Mouse (Mus musculus): ENCODE measurements around the gene Dcp1a.
"Not testable (repeated sequence)": the region's sequence is repeated elsewhere in the genome, so short reads cannot be mapped to it uniquely, and the experiment has no call there.

The Dcp1a gene

DNA sequence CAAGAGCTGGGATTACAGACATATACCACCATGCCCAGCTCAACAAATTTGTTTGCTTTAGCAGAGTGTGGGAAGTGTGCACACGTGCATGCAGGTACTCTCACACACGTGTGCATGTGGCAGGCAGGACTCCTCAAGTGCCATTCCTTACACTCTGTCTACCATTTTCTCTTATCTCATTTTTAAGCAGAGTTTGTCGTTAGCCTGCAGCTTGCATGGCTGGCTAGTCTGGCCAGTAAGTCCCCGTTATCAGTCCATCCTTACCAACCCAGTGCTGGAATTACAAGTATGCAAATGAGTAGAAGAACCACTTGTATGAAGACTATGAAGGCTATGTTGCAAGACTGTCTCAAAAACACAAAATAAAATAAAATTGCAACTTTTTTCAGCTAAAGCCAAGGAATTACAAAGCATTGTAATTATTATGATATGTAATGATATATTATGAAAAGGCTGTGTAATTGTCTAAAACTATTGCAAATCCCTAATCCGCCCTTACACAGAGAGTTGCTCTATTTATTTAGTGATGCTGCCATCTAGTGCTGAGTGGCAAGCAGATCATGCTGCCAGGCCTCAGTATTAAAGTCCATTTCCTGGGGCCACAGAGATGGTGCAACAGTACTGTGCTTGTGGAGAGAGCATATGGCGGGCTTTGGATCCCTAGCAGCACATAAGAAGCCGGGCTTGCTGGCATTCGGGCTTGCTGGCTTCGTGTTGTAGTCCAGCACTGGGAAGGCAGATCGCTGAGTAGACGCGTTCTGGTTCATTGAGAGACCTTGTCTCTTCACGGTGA is 36.8 kb downstream of the Dcp1a start:
- peak in 1 of 2 experiments; percentile 29 for DNase-seq (ENCODE audit: low spot score in 2 of 2)

DNA sequence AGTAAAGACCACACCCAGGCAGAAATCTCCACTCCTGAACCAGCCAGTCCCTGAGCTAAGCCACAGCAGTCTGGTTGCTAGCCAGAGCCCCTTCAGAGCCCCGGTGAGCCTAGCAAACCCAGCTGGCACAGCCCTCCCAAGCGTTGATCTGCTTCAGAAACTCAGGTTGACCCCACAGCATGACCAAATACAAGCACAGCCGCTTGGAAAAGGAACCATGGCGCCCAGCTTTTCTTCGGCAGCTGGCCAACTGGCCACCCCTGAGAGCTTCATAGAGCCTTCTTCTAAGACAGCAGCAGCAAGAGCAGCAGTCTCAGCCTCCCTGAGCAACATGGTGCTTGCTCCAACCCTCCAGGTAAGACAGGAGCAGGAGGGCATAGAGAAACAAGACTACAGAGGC is 40.0 kb downstream of the Dcp1a start:
- DNase-seq (ENCODE audit: low spot score in 2 of 2) = no peak

DNA sequence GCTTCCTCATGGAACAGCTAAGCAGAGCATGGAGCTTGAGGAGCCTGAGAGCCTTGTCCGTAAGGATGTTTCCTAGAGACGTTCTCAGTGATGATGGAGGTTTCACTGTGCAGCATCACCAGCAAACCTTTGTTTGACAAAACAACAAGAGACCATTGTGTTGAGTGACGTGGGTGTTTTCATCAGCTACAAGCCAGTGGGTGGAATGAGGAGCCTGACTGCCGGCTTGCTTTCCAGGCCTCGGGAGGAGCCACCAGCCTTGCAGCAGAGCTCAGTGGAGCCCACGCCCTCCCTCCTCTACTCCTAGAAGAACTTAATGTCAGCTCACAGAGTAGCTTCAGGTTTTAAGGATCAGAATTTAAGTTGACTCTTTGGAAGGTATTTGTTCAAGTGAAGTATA is 44.0 kb downstream of the Dcp1a start:
- peak; percentile 36 to 38 for DNase-seq (ENCODE audit: low spot score in 2 of 2)

DNA sequence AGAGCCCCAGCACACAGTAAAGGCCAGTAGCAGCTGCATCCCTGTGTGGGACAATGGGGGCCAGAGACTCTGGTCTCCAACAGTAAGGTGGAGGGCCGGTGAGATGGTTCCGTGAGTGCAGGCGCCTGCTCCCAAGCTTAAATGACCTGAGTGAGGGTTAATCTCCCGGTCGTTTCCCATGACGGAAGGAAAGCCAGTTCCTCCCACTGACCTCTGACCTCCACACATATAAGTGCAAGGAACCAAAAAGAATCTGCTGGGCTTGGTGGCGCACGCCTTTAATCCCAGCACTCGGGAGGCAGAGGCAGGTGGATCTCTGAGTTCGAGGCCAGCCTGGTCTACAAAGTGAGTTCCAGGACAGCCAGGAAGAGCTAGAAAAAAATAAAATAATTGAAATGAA is 49.1 kb downstream of the Dcp1a start:
- DNase-seq (ENCODE audit: low spot score in 2 of 2) = no peak

DNA sequence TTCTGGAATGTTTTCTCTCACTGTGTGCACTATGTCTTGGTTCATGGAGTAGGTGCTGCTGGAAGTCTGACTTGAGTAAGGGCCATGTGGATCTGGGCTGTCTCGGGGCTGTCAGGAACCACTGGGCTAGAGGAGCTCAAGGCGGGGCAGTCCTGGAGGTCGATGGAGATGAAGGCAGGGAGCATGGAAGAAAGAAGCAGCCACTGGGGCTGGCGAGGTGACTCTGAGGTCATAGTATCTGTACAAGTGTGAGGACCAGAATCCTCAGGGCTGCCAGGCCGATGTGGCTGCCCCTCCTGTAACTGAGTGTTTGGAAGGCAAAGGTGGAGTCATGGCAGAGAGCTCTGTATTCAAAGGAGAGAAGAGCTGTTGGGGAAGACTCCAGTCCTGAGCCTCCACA is 49.6 kb downstream of the Dcp1a start:
- DNase-seq (ENCODE audit: low spot score in 2 of 2) = no peak

DNA sequence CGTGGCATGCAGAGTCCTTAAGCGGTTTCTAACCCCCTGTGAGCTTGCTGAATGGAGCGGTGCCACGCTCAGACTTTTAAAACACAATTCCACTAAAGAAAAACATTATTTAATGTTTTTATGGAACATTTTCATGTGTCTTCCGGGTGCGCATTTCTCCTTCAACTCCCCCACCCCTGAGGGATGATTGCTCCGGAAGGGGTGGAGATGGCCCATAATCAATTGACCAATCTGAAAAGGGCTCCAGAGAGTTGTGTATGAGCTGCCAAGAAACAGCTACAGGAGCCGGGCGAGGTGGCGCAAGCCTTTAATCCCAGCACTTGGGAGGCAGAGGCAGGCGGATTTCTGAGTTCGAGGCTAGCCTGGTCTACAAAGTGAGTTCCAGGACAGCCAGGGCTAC is 50.1 kb downstream of the Dcp1a start:
- no peak for DNase-seq (ENCODE audit: low spot score in 2 of 2)

DNA sequence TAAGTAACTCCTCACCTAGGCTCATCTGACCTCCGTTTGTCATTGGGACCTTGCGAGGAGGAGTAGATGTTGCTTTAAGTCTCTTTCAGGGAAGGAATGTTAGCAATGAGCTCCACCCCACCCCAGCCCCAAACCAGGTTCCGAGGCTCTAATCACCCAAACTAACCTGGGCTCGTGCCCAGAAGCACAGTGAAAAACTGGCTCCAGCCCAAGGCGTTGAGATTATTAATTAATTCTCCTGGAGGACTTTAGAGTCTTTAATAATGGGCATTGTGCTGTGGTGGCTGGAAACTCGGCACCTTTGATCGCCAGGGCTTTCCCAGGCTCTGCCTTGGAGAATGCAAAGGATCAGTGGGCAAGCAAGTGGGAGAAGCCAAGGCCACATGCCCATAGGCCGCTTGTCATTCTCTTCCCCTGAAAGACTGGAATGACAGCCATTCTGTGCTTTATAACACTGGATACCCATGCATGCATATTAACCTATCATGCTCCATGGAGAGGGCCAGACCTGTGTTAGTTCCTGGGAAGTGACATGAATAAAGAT is 51.5 kb downstream of the Dcp1a start:
- DNase-seq (ENCODE audit: low spot score in 2 of 2) = no peak

DNA sequence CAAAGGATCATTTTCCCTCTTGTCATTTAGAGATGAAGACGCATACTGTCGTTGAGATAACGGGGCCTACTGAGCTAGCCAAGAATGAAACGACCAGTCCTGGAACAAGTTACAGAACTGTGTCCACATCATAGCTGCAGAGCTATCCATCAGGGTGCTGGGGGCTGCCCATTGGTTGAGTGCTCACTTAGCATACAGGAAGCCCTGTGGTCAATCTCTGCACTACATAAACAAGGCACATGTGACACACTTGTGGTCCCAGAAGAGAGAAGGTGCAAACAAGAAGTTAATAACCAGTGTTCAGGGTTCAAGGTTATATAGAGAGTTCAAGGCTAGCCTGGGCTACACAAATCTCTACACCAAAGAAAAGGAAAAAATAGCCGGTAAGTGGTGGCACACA is 52.1 kb downstream of the Dcp1a start:
- no peak for DNase-seq (ENCODE audit: low spot score in 2 of 2)

DNA sequence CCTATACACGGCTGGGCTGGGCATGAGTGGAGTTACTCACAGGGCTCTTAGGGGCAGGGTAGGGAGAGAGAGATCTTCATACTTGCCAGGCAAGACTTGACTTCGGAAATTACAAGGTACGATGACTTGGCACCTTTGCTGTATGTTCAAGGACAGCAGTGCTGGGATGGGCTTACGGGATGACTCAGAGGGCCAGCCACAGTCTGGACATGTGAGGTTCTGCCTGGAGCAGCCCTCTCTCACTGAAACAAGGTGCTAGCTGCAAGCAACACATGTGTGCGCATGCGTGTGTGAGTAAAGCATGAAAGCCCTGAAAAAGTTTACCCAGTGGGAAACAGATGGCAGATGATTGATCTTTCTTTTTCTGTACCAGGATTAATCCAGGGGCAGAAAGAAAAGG is 52.6 kb downstream of the Dcp1a start:
- DNase-seq (ENCODE audit: low spot score in 2 of 2) = no peak

DNA sequence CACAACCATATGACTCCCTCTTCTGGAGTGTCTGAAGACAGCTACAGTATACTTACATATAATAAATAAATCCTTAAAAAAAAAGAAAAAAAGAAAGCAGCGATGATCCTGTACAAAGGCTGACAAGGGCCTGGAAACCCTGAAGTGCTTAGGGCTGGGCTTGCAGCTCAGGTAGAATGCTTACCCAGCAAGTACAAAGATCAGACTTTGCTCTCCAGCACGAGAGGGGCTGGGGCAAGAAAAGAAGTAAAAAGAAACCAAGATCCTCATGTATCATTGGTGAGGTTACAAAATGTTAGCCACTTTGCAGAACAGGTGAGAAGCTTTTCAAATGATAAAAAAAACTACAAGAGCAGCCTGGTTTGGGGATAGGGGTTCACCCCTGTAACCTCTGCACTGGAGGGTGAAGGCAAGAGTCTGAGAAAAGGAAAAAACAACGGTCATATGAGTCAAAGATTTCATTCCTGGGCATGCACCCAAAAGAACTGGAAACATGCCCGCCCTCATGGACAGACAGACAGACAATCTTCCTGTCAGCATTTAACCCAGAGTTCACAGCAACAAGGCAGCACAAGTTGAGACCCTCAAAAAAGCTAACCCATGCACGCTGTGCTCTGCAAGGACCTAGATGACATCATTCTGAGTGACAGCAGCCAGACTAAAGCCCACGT is 54.6 kb downstream of the Dcp1a start:
- DNase-seq (ENCODE audit: low spot score in 2 of 2) = no peak

DNA sequence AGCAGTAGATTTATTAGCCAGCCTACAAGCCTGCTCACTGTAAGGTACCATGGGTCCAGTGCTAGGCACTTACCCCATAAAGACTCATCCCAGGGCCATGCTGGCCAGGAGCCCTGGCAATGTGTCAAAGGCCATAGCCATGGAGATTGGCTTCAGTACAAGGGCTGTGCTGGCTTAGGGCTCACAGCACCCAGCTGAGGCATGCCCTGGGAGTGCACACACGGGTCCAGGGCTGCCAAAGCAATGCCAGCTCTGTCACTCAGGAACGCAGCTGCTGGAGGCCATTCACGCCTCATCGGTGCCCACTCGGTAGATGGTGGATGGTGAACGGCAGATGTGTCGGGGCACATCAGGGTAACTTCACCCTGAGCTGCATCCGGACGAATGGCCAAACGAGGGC is 62.2 kb downstream of the Dcp1a start:
- DNase-seq (ENCODE audit: low spot score in 2 of 2) = peak; percentile 43 to 68

DNA sequence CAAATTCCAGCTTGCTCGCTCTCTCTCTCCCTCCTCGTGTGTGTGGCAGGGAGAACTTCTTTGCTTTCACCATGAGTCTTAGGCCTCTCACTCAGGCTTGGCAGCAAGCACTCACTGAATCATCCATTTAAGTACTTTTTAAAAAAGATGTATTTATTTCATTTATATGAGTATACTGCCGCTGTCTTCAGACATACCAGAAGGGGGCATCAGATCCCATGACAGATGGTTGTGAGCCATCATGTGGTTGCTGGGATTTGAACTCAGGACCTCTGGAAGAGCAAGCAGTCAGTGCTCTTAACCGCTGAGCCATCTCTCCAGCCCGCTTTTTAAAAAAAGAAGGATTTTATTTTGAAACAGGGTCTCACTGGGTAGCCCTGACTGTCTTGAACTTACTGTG is 64.0 kb downstream of the Dcp1a start:
- DNase-seq (ENCODE audit: low spot score in 2 of 2) = not testable (repeated sequence)

DNA sequence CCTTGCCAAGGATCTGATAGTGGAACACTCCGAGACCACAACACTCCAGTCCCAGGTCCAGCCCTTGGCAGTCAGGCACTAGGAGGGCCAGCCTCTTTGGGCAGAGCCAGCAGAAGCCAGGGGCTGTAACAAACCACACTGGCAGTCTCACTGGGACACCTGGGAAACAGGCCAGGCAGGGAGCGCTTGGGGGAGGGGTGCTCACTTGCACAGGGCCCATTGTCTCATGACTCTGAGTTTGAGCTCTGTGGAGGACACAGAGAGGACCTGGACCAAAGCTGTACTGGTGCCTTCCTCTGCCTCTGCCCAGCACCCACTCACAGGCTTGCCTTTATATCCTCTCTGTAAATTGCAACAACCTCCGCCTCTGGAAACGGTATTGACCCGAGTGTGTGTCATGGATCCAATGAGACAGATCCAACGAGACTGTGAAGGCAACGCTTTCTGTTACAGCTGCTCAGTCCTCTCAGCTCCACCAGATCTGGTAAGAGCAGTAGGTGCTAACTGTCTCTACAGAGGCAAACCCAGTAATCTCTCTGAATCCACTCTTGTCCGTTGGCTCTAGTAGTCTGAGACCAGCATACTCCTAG is 68.9 kb downstream of the Dcp1a start, which contains the start of gene Tkt:
Gene Tkt, plus strand, starts transcription at position 229 of the 590 bp plus-strand sequence.
- DNase-seq (ENCODE audit: low spot score in 2 of 2) = peak; percentile 63 to 81

DNA sequence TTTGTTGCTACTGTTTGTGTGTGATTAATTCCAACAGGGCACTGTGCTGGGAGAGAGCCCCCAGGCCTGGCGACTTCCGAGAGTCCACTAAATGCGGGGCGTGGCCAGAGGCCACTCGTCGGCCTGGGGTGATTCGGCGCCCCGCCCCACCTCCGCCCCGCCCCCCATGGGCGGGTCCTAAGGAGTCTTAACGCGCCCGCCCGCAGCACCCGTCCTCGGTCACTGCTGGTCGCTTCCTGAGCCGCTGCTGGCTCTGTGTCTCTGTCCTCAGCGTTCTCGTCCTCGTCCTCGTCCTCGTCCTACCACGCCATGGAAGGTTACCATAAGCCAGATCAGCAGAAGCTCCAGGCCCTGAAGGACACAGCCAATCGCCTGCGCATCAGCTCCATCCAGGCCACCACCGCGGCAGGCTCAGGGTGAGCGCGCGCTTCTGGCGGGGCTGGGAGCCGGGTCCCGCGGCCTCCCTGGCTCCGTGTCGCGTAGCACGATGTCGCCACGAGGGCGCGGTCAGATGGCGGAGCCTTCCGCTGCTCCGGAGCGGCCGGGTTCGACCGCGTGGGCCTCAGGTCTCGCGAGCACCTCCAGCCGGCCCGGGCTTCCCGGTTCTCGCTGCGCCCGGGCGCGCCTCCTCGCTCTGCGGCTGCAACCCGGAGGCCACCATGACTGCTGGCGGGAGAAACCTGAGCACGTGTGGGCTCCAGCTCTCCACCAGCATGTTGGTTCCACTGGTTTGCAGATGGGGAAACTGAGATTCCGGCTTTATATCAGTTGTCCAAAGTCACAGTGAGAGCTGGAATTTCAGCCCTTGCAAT is 69.8 kb downstream of the Dcp1a start:
- DNase-seq (ENCODE audit: low spot score in 2 of 2) = peak; percentile 83 to 91

DNA sequence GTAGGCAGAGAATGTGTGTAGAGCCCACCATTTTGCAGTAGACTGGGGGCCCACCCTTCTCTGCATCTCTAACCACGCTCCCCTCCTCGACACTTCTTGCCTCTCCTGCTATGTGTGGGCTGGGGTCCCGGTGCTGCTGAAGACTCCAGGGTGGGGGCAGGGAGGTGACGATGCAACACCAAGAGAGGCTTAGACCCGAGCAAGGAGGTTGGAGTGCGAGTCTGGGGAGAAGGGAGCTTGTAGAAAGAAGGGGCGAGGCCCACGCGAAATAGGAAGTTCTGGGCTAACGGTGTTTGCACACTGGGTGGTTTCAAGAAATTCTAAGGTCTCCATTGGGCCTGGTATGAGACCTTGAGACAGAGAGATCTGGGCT is 70.4 kb downstream of the Dcp1a start:
- peak in 1 of 2 experiments; percentile 17 for DNase-seq (ENCODE audit: low spot score in 2 of 2)

DNA sequence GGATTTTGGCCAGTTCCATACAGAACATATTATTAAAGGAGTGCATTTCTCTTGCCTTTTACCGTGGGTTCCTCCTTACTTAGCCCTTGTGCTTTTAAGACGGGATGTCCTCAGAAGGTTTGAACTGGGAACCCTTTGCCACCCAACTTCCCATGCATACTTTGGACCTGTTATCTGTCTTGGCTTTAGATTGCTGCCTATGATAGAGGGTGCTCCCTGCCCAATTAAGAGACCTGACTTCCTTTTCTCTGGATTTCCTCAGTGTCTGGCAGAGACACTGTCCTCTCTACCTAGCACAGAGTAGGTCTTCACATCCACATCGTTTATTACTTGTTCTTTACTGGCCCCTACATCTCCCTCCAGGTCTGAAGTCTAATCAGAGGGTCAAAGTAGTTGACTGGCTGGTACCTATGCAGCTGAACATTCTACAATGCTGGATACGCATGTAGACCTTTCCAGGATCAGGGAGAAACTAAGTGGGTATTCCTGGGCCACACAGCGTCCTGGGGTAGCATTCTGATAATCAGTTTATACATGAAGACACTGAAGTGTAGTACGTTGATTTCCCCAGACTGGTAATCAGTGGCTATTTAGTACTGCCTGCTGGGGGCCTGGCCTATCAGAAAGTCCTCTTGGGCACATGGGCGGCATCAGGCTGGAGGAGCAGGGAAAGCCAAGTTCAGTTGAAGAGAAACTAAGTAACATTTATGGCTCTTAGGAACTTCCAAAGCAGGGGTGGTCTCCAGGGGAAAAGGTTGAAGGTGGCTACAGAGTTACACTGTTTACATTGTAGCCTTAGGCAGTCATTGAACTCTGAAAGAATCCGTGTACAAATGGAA is 71.1 kb downstream of the Dcp1a start:
- DNase-seq (ENCODE audit: low spot score in 2 of 2) = no peak

DNA sequence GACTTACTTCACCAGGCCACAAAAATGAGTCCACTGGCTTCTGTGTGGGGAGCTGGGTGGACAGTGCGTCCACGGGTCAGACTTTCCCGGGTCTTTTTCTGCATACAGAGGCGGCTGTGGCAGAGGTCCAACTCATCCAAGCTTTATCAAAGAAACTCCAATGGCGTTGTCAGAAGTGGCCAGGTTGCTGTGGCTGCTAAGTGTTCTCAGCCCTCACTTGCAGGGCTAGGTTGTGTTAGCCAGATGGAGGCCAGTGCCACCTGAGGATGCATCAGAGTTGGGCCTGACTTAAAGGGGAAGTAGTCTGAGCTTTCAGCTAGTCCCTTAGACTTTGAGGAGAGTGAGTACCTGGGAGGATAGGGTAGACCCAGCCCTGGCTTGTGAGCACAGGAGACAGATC is 72.2 kb downstream of the Dcp1a start:
- DNase-seq (ENCODE audit: low spot score in 2 of 2) = no peak

DNA sequence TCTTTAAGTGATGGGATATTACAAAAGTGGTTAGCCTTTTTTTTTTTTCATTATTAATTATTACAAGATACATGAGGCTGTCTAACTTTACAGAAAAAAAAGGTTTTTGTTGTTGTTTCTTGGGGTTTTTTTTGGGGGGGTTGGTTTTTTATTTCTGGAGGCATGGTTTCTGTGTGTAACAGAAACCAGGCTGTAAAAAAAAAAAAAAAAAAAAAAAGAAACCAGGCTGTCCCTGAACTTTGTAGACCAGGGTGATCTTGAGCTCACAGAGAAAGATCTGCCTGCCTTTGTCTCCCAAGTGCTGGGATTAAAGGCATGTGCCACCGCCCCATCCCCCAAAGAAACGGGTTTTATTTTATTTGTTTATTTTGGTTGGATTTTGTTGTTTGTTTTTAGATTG is 72.6 kb downstream of the Dcp1a start:
- DNase-seq (ENCODE audit: low spot score in 2 of 2) = no peak

DNA sequence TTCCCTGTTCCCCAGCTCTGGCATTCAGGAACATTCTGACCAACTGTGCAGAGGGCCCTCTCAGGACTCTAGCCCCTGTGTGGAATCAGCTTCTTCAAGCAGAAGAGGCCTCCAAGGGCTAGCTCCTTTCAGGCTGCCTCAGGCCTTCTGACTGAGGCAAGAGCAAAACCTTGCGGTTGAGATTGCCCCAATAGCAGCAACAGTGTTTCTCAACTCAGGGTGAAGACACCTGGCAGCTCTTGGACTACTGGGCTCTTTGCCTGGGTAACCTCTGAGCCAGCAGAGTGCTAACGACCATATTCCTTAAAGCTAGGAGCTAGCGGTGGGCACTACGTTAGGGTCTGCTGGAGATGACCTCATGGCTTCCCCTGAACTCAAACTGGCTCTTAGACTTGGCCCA is 73.8 kb downstream of the Dcp1a start:
- DNase-seq (ENCODE audit: low spot score in 2 of 2) = no peak

DNA sequence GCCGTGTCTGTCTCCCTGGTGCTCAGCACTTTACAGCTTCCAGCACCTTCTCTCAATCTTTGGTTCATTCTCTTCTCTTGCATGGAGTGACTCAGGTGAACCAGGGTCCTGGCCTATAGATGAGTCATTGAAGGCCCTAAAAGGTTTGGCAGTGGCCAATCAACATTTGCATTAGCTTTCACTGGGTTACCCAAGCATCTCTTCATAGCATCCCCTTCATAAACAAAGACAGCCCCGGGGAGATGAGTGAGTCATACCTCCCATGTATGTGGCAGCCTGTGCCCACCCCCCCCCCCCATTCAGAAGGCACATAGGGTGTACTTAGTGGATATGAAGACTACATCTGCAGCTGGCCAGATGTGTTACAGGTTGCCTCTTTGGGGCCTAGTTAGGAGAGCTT is 77.3 kb downstream of the Dcp1a start:
- DNase-seq (ENCODE audit: low spot score in 2 of 2) = no peak

DNA sequence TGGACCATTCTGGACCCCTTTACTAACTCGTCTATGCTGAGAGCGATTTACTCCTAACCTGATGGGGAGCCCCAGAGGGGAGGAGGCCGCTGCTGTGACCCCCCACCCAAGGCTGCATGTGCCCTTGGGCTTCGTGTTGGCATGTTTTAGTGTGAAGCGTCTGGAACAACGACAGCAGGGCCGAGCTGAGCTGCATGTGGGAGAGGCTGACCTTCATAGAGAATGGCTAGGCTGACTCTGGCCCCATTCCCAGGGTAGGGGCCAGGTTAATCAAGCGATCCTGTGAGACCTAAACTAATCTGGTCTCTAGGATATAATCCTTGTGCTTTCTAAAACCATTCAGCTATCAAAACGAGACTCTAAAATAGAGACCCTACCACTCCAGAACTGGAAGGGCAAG is 78.4 kb downstream of the Dcp1a start:
- DNase-seq (ENCODE audit: low spot score in 2 of 2) = no peak
